9 mouse cellular contexts compared by ENCODE assay signal in the genomic region with DNA sequence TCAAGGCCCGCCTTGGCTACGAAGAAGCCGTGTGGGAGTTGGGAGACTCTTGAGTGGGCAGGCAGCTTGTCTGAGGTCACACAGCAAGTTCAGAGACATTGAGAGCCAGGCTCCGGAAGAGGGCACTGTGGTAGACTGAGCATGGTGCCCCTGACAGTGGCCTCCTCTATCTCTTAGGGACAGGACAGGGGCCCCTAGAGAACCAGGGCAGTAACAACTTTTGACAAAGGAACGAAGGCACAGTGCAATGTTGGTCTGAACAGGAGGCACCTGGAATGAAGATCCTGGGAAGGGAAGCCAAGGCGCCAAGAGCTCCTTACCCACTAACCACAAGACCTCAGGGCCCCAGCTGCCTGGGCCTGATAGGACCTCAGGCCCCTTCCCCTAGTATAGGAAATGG. TPM values are rescaled to one million over a fixed set of nuclear protein-coding genes. Genes with fewer than 3 reads are reported as not detected.
A peak's percentile ranks its signal among the peaks of the same experiment; 100 is the strongest.
DNase-seq lines count a peak whose midpoint lies in the region; ATAC-seq and TF ChIP-seq lines count a peak whose summit lies in the region.
"Had no signal": no experiment of that assay in that cellular context is flagged by ENCODE, and none has a peak within 500 bp of the region (broad histone marks: within the 10 kb centered on the region; RNA-seq: fewer than 3 reads in every experiment).

No protein-coding gene starts in this region.

- ATAC-seq in G1E (ENCODE audit: extremely low read depth, insufficient number of reproducible peaks, low FRiP score, poor library complexity, severe bottlenecking), result peak; percentile 43
- no peak for ATAC-seq in hindbrain, embryonic 12.5 days (ENCODE audit: low FRiP score)
- no peak for ATAC-seq in inflammation-experienced regulatory T-cells, adult 6 months

- no peaks in the 10 kb centered on the region for H3K27me3 ChIP-seq in G1E (ENCODE audit: insufficient read depth, low read length)
- H3K27me3 ChIP-seq in hindbrain, embryonic 12.5 days, result no peaks in the 10 kb centered on the region
- H3K27me3 ChIP-seq in myocyte (ENCODE audit: control insufficient read depth, insufficient read depth, insufficient read length), result no peaks in the 10 kb centered on the region

- no peak overlapping the region for H3ac ChIP-seq in myocyte (ENCODE audit: control insufficient read depth, insufficient read length)

- intact Hi-C loops in gastrocnemius, adult 2 months (cut with DNase I), result loop anchor here (2.0 kb wide), 1 partner anchor 14 kb away; no protein-coding TSS in a partner anchor
- intact Hi-C loops in left cerebral cortex, postnatal 25 days (cut with DNase I), result no loop called here

- WGBS in hindbrain, embryonic 12.5 days, result 90% methylated on average over 6 of the region's 6 CpGs

- DNase-seq in gastrocnemius, adult 2 months, result no peak
- no peak for DNase-seq in gastrocnemius, adult 8-10 months (ENCODE audit: low spot score in 2 of 2)
- DNase-seq in G1E (ENCODE audit: low spot score), result peak; percentile 72
- DNase-seq in left cerebral cortex, postnatal 25 days (ENCODE audit: low spot score in 2 of 2), result no peak
- DNase-seq in ovary, adult 18-20 months (ENCODE audit: low spot score), result no peak
- DNase-seq: lung, postnatal 4 days had no signal

- peaks cover 58% of the 10 kb centered on the region for H3K36me3 ChIP-seq in G1E (replicated peaks)
- no peaks in the 10 kb centered on the region for H3K36me3 ChIP-seq in hindbrain, embryonic 12.5 days
- H3K36me3 ChIP-seq in myocyte (ENCODE audit: control insufficient read depth, insufficient read depth), result no peaks in the 10 kb centered on the region

- H3K4me2 ChIP-seq in hindbrain, embryonic 12.5 days (replicated peaks), result peak overlapping the region; percentile 34
- peak overlapping the region; percentile 73 for H3K4me2 ChIP-seq in myocyte (ENCODE audit: low read depth)

- H3K4me3 ChIP-seq in gastrocnemius, adult 2 months, result peak overlapping the region; percentile 73
- H3K4me3 ChIP-seq in G1E (ENCODE audit: low read depth, low read length) (peak overlapping the region; percentile 80), myocyte (peak overlapping the region; percentile 8)
- H3K4me3 ChIP-seq in hindbrain, embryonic 12.5 days, result no peak overlapping the region

- TF ChIP-seq CTCF in gastrocnemius, adult 2 months (IDR thresholded peaks at IDR 0.05), result peak; percentile 21; the same call in 1 of the 2 replicates
- no peak for TF ChIP-seq CTCF in G1E (IDR thresholded peaks at IDR 0.05; ENCODE audit: low read depth, low read length)

- H3K9me3 ChIP-seq in G1E (replicated peaks), result no peaks in the 10 kb centered on the region
- H3K9me3 ChIP-seq in hindbrain, embryonic 12.5 days (replicated peaks), result no peaks in the 10 kb centered on the region

- no peak overlapping the region for H3K9ac ChIP-seq in hindbrain, embryonic 12.5 days

- TF ChIP-seq POLR2A in myocyte (IDR thresholded peaks at IDR 0.05; ENCODE audit: insufficient read length, low read depth), result no peak

- peak overlapping the region; percentile 92 for H3K27ac ChIP-seq in gastrocnemius, adult 2 months
- no peak overlapping the region for H3K27ac ChIP-seq in hindbrain, embryonic 12.5 days

- H3K4me1 ChIP-seq in G1E (ENCODE audit: insufficient read depth, low read depth, low read length), result peaks cover 96% of the 10 kb centered on the region
- H3K4me1 ChIP-seq in hindbrain, embryonic 12.5 days, result peaks cover 63% of the 10 kb centered on the region

- H3K79me2 ChIP-seq in myocyte (ENCODE audit: control insufficient read depth, insufficient read depth), result no peaks in the 10 kb centered on the region

TF ChIP-seq in myocyte, 11 proteins besides CTCF, POLR2A, EP300 and RAD21:
- TF ChIP-seq MYOD1 (IDR thresholded peaks at IDR 0.05; ENCODE audit: control insufficient read depth in 1 of 3, insufficient read length in 2 of 3, low read depth in 2 of 3) (no peak), MYOG (IDR thresholded peaks at IDR 0.05; ENCODE audit: control insufficient read depth in 1 of 3, insufficient read depth in 1 of 3, insufficient read length in 2 of 3, low read depth in 2 of 3) (no peak), MAX (IDR thresholded peaks at IDR 0.05; ENCODE audit: low read depth) (no peak), TCF12 (IDR thresholded peaks at IDR 0.05; ENCODE audit: insufficient read depth, poor library complexity, severe bottlenecking) (no peak), SRF (IDR thresholded peaks at IDR 0.05; ENCODE audit: control insufficient read depth, insufficient read length, low read depth) (no peak), POLR2AphosphoS2 (IDR thresholded peaks at IDR 0.05; ENCODE audit: insufficient read length, low read depth) (no peak), REST (IDR thresholded peaks at IDR 0.05; ENCODE audit: insufficient read depth, insufficient read length) (no peak), TCF3 (IDR thresholded peaks at IDR 0.05; ENCODE audit: insufficient read length, low read depth) (no peak), CEBPB (IDR thresholded peaks at IDR 0.05; ENCODE audit: insufficient read depth, poor library complexity, severe bottlenecking) (no peak), USF1 (IDR thresholded peaks at IDR 0.05; ENCODE audit: low read depth) (no peak), E2F4 (IDR thresholded peaks at IDR 0.05; ENCODE audit: insufficient read depth) (no peak)

RNA-seq across cellular contexts. Expression of a gene that starts 10.5 kb away (rescaled TPM):
- total RNA-seq in gastrocnemius, adult 2 months (2021), result 10 to 100 TPM; 20.7 to 27.4 TPM
- 10 to 100 TPM; 11.1 to 18.9 (median 12.8) TPM for total RNA-seq in gastrocnemius, adult 8-10 months (2022)
- total RNA-seq in G1E (2014; fragmentation: Nextera tagmentation) (339 and 345 TPM in 2 replicates), G1E (2017) (54.0 and 57.7 TPM in 2 replicates)
- polyA plus RNA-seq in G1E (2012) (211 and 229 TPM in 2 replicates), myocyte (2012; fragmentation: generic; extraction: Trizol) (12.4 TPM)
- 187 and 194 TPM in 2 replicates for polyA plus RNA-seq in hindbrain, embryonic 12.5 days (2016; fragmentation: Nextera tagmentation; extraction: Ambion mirVana)
- 1 to 10 TPM in 2 of 3 experiments, under 1 TPM in 1; 0.52 to 5.5 (median 4.5) TPM for polyA plus RNA-seq in inflammation-experienced regulatory T-cells, adult 6 months (2017; shearing (Covaris generic))
- 10 to 100 TPM; 67.2 to 94.5 TPM for total RNA-seq in left cerebral cortex, postnatal 25 days (2021)

RNA-seq across cellular contexts. Expression of a gene that starts 32.5 kb away (rescaled TPM):
- under 1 TPM; 0.28 to 0.43 TPM for total RNA-seq in gastrocnemius, adult 2 months (2021)
- total RNA-seq in gastrocnemius, adult 8-10 months (2022), result under 1 TPM in 3 of 4 experiments, not detected in 1; 0.13 to 0.27 (median 0.18) TPM
- not detected in 2 replicates for total RNA-seq in G1E (2014; fragmentation: Nextera tagmentation)
- 0.17 and 0.49 TPM in 2 replicates for total RNA-seq in G1E (2017)
- polyA plus RNA-seq in G1E (2012), result 0.10 and 0.12 TPM in 2 replicates
- polyA plus RNA-seq in hindbrain, embryonic 12.5 days (2016; fragmentation: Nextera tagmentation; extraction: Ambion mirVana), result 1.9 TPM in 2 replicates
- 9.1 TPM for polyA plus RNA-seq in myocyte (2012; fragmentation: generic; extraction: Trizol)
- polyA plus RNA-seq in inflammation-experienced regulatory T-cells, adult 6 months (2017; shearing (Covaris generic)), result under 1 TPM in 2 of 3 experiments, not detected in 1; 0.24 to 0.26 TPM
- total RNA-seq in left cerebral cortex, postnatal 25 days (2021), result under 1 TPM; 0.14 to 0.18 TPM
